Mouse (Mus musculus) heart, embryonic 11.5 days (tissue): ENCODE data around the gene Fam205a1. TPM values are rescaled to one million over a fixed set of nuclear protein-coding genes. Genes with fewer than 3 reads are reported as not detected.

Source experiments
- ATAC-seq: fragments of 200-750 bp; cut with Nextera tagmentation; replicated peaks from 2 replicates; pipeline ENCODE4 v1.8.0; 2017; ENCODE audit warnings: moderate library complexity; ENCODE audit not compliant: insufficient number of reproducible peaks, low FRiP score, low TSS enrichment
- H3K27ac ChIP-seq: fragments of 300-500 bp; sonication (generic); 2 replicates; pipeline ENCODE4 v1.5.1; 2014; ENCODE audit warnings: mild to moderate bottlenecking, low read depth, low read length
- H3K27me3 ChIP-seq: fragments of 300-500 bp; sonication (generic); 2 replicates; pipeline ENCODE4 v1.6.1; 2014; ENCODE audit warnings: mild to moderate bottlenecking, low read length, mixed read lengths; ENCODE audit not compliant: control insufficient read depth, insufficient read depth
- H3K36me3 ChIP-seq: fragments of 300-500 bp; sonication (generic); 2 replicates; pipeline ENCODE4 v1.6.1; 2014; ENCODE audit warnings: mild to moderate bottlenecking, low read length, moderate library complexity, mixed read lengths; ENCODE audit not compliant: control insufficient read depth, insufficient read depth
- H3K4me1 ChIP-seq: fragments of 300-500 bp; sonication (generic); 2 replicates; pipeline ENCODE4 v1.6.1; 2014; ENCODE audit warnings: low read length; ENCODE audit not compliant: control insufficient read depth, insufficient read depth
- H3K4me2 ChIP-seq: fragments of 300-500 bp; sonication (generic); 2 replicates; pipeline ENCODE4 v1.6.1; 2014; ENCODE audit warnings: mild to moderate bottlenecking, moderate library complexity
- H3K4me3 ChIP-seq: fragments of 300-500 bp; sonication (generic); 2 replicates; pipeline ENCODE4 v1.5.1; 2014; ENCODE audit warnings: low read depth, low read length
- H3K9ac ChIP-seq: fragments of 300-500 bp; sonication (generic); 2 replicates; pipeline ENCODE4 v1.6.1; 2014; ENCODE audit warnings: mild to moderate bottlenecking, low read depth, low read length, moderate library complexity
- H3K9me3 ChIP-seq: fragments of 300-500 bp; sonication (generic); replicated peaks from 2 replicates; pipeline ENCODE4 v1.6.1; 2016; ENCODE audit warnings: low read length; ENCODE audit not compliant: control insufficient read depth
- WGBS: fragments of 180-500 bp; shearing (Covaris S2); extraction: QIAGEN DNeasy Blood & Tissue Kit; methylation state at CpG from one replicate; pipeline ENCODE4 v1.1.7; 2014; ENCODE audit not compliant: insufficient replicate concordance; 5-methylcytosine and 5-hydroxymethylcytosine counted together
- polyA plus RNA-seq: library from polyadenylated mRNA; unstranded; fragments of >200 nt; fragmentation: Nextera tagmentation; extraction: Ambion mirVana; gene quantifications from 2 replicates; pipeline ENCODE4 v1.2.1, GENCODE M21; 2014

Gene Fam205a1
- polyA plus RNA-seq, 1 experiment from 2014 or later: not detected

DNA sequence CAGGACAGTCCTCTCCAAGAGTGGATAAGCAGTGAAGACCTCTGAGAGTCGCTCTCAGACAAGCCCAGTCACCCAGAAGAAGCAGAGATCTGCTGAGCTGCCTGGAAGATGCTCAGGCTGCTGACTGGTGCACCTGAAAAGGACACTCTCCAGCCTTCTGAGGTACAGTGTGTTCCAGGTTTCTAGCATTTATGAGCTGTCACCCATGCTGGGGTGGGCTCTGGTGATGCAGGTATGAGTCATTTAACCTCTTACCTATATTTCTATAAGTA, 26.9 kb upstream of the Fam205a1 start:
- H3K9ac ChIP-seq: peak overlapping the region; percentile 54
- peak overlapping the region; percentile 57; the same call in 1 of the 2 replicates for H3K27ac ChIP-seq
- no peaks in the 10 kb centered on the region for H3K36me3 ChIP-seq
- no peaks in the 10 kb centered on the region for H3K27me3 ChIP-seq
- H3K4me1 ChIP-seq: peaks cover 3% of the 10 kb centered on the region; the same call in 1 of the 2 replicates
- H3K4me3 ChIP-seq: no peak overlapping the region; the same call in 1 of the 2 replicates
- H3K4me2 ChIP-seq: peak overlapping the region; percentile 14; the same call in 1 of the 2 replicates
- WGBS: 38% methylated on average over 1 of the region's 1 CpGs
- no peaks in the 10 kb centered on the region for H3K9me3 ChIP-seq
- ATAC-seq: 0 out of 2 replicates have a peak, but pooled peaks have one; percentile 45

DNA sequence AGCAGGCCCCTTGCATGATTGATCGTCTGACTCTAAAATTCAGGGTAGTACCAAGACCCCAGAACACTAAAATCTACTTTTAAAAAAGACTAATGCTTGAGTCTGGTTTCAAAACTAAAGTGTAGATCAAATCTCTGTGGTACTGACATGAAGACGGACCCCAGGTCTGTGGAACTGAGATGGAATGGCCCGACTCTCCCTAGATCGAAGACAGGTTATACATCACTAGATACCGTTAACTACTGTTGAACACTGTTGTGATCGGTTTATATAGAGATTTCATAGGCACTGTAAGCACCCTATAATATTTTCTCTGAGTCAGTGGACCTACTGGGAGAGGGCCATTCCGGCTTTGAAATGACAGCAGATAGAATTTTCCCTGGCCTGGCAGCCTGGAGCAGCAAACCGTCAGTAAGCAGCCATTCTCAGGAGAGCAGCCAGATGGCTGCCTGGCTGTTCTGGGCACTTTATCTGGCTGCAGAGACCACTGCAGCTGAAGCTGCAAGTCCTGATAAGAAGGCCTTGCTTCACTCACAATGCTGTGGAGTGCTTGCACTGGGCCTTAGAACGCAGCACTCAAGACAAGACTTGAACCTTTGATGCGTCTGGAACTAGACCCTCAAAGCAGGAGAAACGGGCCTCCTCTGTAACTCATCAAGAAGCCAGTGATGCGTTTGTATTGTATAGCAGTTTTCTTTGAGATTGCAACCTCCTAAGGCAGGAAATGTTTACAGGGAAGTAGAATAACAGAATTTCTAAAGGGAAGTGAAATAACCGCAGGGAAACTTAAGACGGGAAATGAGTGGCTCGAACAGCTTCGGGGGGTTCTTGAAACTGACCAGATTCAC, 26.4 kb upstream of the Fam205a1 start:
- Histone ChIP-seq H3K4me1 (peaks cover 3% of the 10 kb centered on the region; the same call in 1 of the 2 replicates), H3K27me3 (no peaks in the 10 kb centered on the region), H3K9ac (peak overlapping the region; percentile 54), H3K36me3 (no peaks in the 10 kb centered on the region), H3K9me3 (no peaks in the 10 kb centered on the region), H3K4me3 (no peak overlapping the region), H3K27ac (peak overlapping the region; percentile 57), H3K4me2 (peak overlapping the region; percentile 14; the same call in 1 of the 2 replicates)
- 51% methylated on average over 16 of the region's 16 CpGs for WGBS
- peak; percentile 90 for ATAC-seq

DNA sequence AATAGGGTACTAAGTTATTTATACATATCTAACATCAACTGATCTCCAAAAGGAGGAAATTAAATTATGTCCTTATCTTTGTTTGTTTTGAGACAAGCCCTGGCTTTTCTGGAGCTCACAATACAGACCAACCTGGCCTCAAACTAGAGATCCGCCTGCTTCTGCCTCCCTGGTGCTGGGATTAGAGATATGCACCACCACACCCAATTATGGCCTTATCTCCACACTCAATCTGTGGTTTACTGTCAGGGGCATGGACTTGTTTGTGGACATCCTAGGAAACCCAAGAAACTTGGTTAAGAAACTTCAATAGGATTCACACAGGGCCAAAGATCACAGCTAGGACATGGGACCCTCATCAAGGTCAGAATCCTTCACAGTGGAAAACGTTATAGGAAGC, 24.0 kb upstream of the Fam205a1 start:
- Histone ChIP-seq H3K4me2 (no peak overlapping the region), H3K27ac (no peak overlapping the region), H3K4me3 (no peak overlapping the region), H3K27me3 (no peaks in the 10 kb centered on the region), H3K9me3 (no peaks in the 10 kb centered on the region), H3K4me1 (peaks cover 3% of the 10 kb centered on the region; the same call in 1 of the 2 replicates), H3K9ac (no peak overlapping the region), H3K36me3 (no peaks in the 10 kb centered on the region)
- 75% methylated on average over 2 of the region's 2 CpGs for WGBS
- no peak for ATAC-seq

DNA sequence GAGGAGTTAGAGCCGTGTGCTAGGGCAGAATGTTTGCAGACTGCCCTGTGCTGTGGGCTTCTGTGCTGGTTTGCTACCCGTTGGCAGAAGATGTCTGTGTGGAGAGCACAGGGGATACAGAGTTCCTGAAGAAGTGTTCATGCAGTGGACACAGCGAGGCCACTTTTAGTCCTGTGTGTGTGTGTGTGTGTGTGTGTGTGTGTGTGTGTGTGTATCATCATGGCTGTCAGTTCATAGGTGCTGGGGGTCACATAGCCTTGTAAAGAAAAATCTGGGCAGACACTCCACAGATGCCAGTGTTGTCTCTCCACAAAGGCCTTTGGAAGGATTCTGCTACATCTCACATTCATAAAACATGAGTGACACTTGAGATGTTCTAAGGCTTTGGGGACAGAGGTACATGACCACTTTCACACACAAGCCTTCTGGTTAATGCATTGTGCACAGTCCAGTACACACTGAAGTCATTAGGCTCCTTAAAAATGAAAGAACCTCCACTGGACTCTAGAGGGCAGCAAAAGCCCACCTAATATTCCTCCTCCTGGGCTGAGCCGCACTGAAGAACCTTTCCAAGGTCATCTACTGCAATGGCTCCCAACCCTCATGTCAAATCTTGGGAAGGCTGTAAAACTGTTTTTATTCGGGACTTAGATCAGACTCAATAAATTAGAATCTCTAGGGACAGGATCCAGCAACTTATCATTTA, 23.1 kb upstream of the Fam205a1 start:
- no peak overlapping the region for H3K4me2 ChIP-seq
- peaks cover 3% of the 10 kb centered on the region; the same call in 1 of the 2 replicates for H3K4me1 ChIP-seq
- no peak overlapping the region for H3K9ac ChIP-seq
- no peaks in the 10 kb centered on the region for H3K9me3 ChIP-seq
- no peak overlapping the region for H3K27ac ChIP-seq
- peak; percentile 76 for ATAC-seq
- no peaks in the 10 kb centered on the region for H3K27me3 ChIP-seq
- WGBS: 32% methylated on average over 5 of the region's 5 CpGs
- no peaks in the 10 kb centered on the region for H3K36me3 ChIP-seq
- H3K4me3 ChIP-seq: no peak overlapping the region

DNA sequence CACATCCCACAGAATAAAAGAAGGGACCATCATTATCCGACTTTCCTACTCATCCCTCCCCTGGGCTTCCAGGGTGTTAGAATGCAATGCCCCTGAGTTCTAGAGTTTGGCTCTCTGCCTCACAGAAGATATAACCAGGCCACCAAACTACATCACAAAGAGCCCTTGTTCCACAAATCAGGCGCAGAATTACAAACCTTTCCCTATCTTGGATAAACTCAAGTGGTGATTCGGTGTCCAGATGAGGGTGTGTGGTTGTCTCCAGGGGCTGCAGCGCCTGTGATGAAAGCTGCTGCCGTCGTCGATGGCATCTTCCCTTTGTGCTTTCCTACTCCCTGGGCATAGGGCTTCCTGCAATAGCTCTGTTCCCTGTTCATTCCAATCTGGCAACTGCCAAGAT, 20.4 kb upstream of the Fam205a1 start, which contains the start of gene Fam205c:
Gene Fam205c, minus strand, starts transcription at position 101 of the 400 bp plus-strand sequence.
- Histone ChIP-seq H3K4me2 (no peak within 1 kb of the TSS), H3K27ac (no peak within 1 kb of the TSS), H3K9me3 (no peaks in the 10 kb centered on the region), H3K4me1 (no peaks in the 10 kb centered on the region), H3K9ac (no peak within 1 kb of the TSS), H3K4me3 (no peak within 1 kb of the TSS), H3K36me3 (no peaks in the 10 kb centered on the region), H3K27me3 (no peaks in the 10 kb centered on the region)
- ATAC-seq: no peak
- WGBS: 74% methylated on average over 7 of the region's 7 CpGs

DNA sequence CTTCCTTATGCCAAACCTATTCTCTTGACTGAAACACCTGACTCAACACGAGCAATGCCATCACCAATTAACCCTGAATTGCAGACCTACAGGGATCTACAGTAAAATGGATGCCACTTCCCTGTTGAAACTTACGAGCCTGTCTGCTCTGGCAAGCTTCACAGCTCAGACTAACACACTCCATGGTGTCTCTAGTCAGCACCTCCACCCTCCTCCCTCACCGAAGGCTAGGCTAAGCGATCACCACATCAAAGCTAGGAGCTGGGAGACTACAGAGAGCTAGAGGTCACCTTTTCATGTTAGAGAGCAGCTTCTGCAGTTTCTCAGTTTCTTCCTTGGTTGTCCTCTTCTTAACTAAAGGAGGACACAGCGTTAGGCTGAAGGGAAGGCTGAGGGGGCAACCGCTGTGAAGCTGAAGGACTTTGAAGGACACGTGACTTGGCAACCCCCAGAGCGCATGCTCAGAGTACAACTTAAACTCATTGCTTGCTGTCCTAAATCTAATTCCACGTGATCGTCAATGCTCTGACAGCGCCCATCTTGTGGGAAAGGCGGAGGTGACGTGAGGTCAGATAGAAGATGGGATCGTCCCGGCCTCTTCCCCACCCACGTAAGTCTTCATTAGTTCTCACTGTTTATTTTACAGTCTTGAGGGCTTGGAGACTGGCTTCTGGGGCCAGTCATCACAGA, 19.2 kb upstream of the Fam205a1 start:
- Histone ChIP-seq H3K9me3 (no peaks in the 10 kb centered on the region), H3K4me2 (no peak overlapping the region), H3K9ac (no peak overlapping the region), H3K36me3 (no peaks in the 10 kb centered on the region), H3K4me1 (no peaks in the 10 kb centered on the region), H3K27ac (no peak overlapping the region), H3K27me3 (no peaks in the 10 kb centered on the region), H3K4me3 (no peak overlapping the region)
- WGBS: 72% methylated on average over 16 of the region's 16 CpGs
- no peak for ATAC-seq

DNA sequence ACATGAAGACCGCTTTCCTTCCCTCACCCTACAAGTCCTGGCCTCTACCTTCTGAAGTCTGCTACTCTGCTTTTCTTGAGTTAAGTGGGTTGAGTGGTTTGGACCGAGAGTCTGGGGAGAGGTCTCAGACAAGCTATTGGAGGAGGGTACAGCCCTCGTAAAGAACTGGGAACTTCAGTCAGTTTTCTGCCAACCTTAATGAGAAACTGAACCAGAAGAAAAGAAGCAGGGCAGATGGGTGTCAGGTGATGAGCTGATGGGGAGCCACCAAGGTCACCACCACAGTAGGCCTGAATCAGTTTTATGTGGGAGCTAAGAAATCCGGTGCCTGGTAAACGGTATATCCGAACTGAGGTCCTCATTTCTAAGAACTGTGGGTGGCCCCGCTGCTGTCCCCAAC, 18.5 kb upstream of the Fam205a1 start:
- 87% methylated on average over 7 of the region's 7 CpGs for WGBS
- no peak overlapping the region for H3K4me2 ChIP-seq
- H3K4me3 ChIP-seq: no peak overlapping the region
- H3K27me3 ChIP-seq: no peaks in the 10 kb centered on the region
- H3K27ac ChIP-seq: no peak overlapping the region
- no peak overlapping the region for H3K9ac ChIP-seq
- H3K4me1 ChIP-seq: no peaks in the 10 kb centered on the region
- no peaks in the 10 kb centered on the region for H3K9me3 ChIP-seq
- H3K36me3 ChIP-seq: no peaks in the 10 kb centered on the region
- ATAC-seq: no peak

DNA sequence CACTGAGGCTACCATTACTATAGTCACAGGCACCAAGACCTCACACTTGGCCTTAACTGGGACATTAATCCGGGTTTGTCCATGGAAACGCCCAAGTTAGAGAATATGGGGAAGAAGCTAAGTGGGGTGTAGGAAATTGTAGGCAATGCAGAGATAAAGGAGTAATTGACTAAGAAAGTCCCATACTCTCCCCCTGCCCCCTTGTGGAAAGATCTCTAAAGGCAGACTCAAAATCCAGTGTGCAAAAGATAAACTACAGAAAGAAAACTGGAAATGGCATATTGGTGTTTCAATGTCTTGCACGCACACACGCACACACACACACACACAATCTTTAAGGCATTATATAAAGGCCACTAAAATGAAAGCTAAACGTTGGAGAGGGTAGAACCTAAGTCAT, 17.1 kb upstream of the Fam205a1 start:
- no peak overlapping the region for H3K4me2 ChIP-seq
- no peak overlapping the region for H3K4me3 ChIP-seq
- WGBS: 66% methylated on average over 5 of the region's 5 CpGs
- H3K9me3 ChIP-seq: no peaks in the 10 kb centered on the region
- no peak overlapping the region for H3K9ac ChIP-seq
- H3K27me3 ChIP-seq: no peaks in the 10 kb centered on the region
- H3K4me1 ChIP-seq: no peaks in the 10 kb centered on the region
- no peaks in the 10 kb centered on the region for H3K36me3 ChIP-seq
- no peak overlapping the region for H3K27ac ChIP-seq
- ATAC-seq: no peak
